Comparison of ENCODE assay signal across 15 mouse cellular contexts in genomic region chr19:22682238-22682637, GRCm38 (mm10).
"Had no signal": no experiment of that assay in that cellular context is flagged by ENCODE, and none has a peak within 500 bp of the region (broad histone marks: within the 10 kb centered on the region; RNA-seq: fewer than 3 reads in every experiment).

No protein-coding gene starts in this region.

- H3K27me3 ChIP-seq: neural tube, embryonic 15.5 days; stomach, embryonic 15.5 days had no signal

- H3K9ac ChIP-seq: neural tube, embryonic 15.5 days; stomach, embryonic 15.5 days had no signal

- H3K36me3 ChIP-seq: neural tube, embryonic 15.5 days; stomach, embryonic 15.5 days had no signal

- H3K27ac ChIP-seq: neural tube, embryonic 15.5 days; stomach, embryonic 15.5 days; stomach, postnatal 0 days had no signal

- DNase-seq: retina, postnatal 1 day; right cerebral cortex, adult 18-20 months; right cerebral cortex, postnatal 14 days; right cerebral cortex, postnatal 25 days; right cerebral cortex, postnatal 4 days; spleen, adult 18-20 months; thymus, adult 18-20 months; thymus, adult 2 months; thymus, postnatal 14 days; thymus, postnatal 25 days; thymus, postnatal 36 days; thymus, postnatal 4 days had no signal

- H3K9me3 ChIP-seq: neural tube, embryonic 15.5 days; stomach, embryonic 15.5 days had no signal

- H3K4me3 ChIP-seq: neural tube, embryonic 15.5 days; stomach, embryonic 15.5 days had no signal

- H3K4me1 ChIP-seq: stomach, embryonic 15.5 days had no signal

- H3K4me2 ChIP-seq: neural tube, embryonic 15.5 days; stomach, embryonic 15.5 days had no signal
